Mouse (Mus musculus) MN1 (cell line): ENCODE measurements around the gene Csnk1g2.
A peak's percentile ranks its signal among the peaks of the same experiment; 100 is the strongest.
"Not testable (repeated sequence)": the region's sequence is repeated elsewhere in the genome, so short reads cannot be mapped to it uniquely, and the experiment has no call there.

Experiments
- DNase-seq: peaks from one replicate; pipeline ENCODE4 v3.0.0-alpha.2; 2016; ENCODE audit warnings: low spot score

Csnk1g2 gene

GRCm38 (mm10) chr10:80623457-80624191, 986 bp downstream of the Csnk1g2 start:
- peak; percentile 58 for DNase-seq

GRCm38 (mm10) chr10:80625764-80626163, 3.1 kb downstream of the Csnk1g2 start:
- DNase-seq, result no peak

GRCm38 (mm10) chr10:80627685-80628084, 5.0 kb downstream of the Csnk1g2 start:
- DNase-seq, result peak; percentile 79

GRCm38 (mm10) chr10:80628925-80629324, 6.3 kb downstream of the Csnk1g2 start:
- no peak for DNase-seq

- DNase-seq, result no peak
These were observed 12.7 kb downstream of the Csnk1g2 start for GRCm38 (mm10) chr10:80635345-80635744.

GRCm38 (mm10) chr10:80646936-80647335, 24.3 kb downstream of the Csnk1g2 start:
- no peak for DNase-seq

GRCm38 (mm10) chr10:80649910-80650309, 27.3 kb downstream of the Csnk1g2 start:
- DNase-seq, result not testable (repeated sequence)

GRCm38 (mm10) chr10:80650392-80650791, 27.8 kb downstream of the Csnk1g2 start:
- no peak for DNase-seq

- no peak for DNase-seq
These were observed 30.6 kb downstream of the Csnk1g2 start for GRCm38 (mm10) chr10:80653156-80653720.

- DNase-seq, result no peak
These were observed 32.2 kb downstream of the Csnk1g2 start for GRCm38 (mm10) chr10:80654866-80655265.

- DNase-seq, result no peak
These were observed 32.9 kb downstream of the Csnk1g2 start for GRCm38 (mm10) chr10:80655406-80656129.

GRCm38 (mm10) chr10:80656130-80656862, 33.7 kb downstream of the Csnk1g2 start:
- peak; percentile 97 for DNase-seq

GRCm38 (mm10) chr10:80656863-80657623, 34.4 kb downstream of the Csnk1g2 start, which contains the start of gene Btbd2:
Gene Btbd2, minus strand, starts transcription at chr10:80657071.
- DNase-seq, result peak; percentile 61

- DNase-seq, result peak; percentile 69
These were observed 35.7 kb downstream of the Csnk1g2 start for GRCm38 (mm10) chr10:80658194-80658840.

- peak; percentile 60 for DNase-seq
These were observed 36.2 kb downstream of the Csnk1g2 start for GRCm38 (mm10) chr10:80658841-80659202.

GRCm38 (mm10) chr10:80659213-80659612, 36.6 kb downstream of the Csnk1g2 start:
- DNase-seq, result peak; percentile 77

- DNase-seq, result no peak
These were observed 38.5 kb downstream of the Csnk1g2 start for GRCm38 (mm10) chr10:80661149-80661548.

- DNase-seq, result no peak
These were observed 41.0 kb downstream of the Csnk1g2 start for GRCm38 (mm10) chr10:80663485-80664196.

GRCm38 (mm10) chr10:80664197-80665015, 41.8 kb downstream of the Csnk1g2 start:
- peak; percentile 87 for DNase-seq

- peak; percentile 71 for DNase-seq
These were observed 42.4 kb downstream of the Csnk1g2 start for GRCm38 (mm10) chr10:80665016-80665380.
